Mouse (Mus musculus): ENCODE measurements around the gene Aoc2.

Gene Aoc2

GRCm38 (mm10) chr11:101324763-101325162, at the start of gene Aoc2:
Gene Aoc2, plus strand, starts transcription at chr11:101325063.
- no peak for DNase-seq

GRCm38 (mm10) chr11:101275309-101275708, 49.6 kb upstream of the Aoc2 start:
- DNase-seq = no peak

GRCm38 (mm10) chr11:101276319-101277070, 48.4 kb upstream of the Aoc2 start:
- no peak for DNase-seq

GRCm38 (mm10) chr11:101277381-101278222, 47.3 kb upstream of the Aoc2 start:
- DNase-seq = peak; percentile 46

- DNase-seq = peak; percentile 88
These were observed 46.4 kb upstream of the Aoc2 start, which contains the start of the genes Cntd1 and Coa3 for GRCm38 (mm10) chr11:101278223-101279192. Gene Cntd1, plus strand, starts transcription at chr11:101279012. Gene Coa3, minus strand, starts transcription at chr11:101279114.

- peak; percentile 30 for DNase-seq
These were observed 45.7 kb upstream of the Aoc2 start for GRCm38 (mm10) chr11:101279193-101279569.

- DNase-seq = no peak
These were observed 44.0 kb upstream of the Aoc2 start for GRCm38 (mm10) chr11:101280837-101281236.

GRCm38 (mm10) chr11:101282896-101283295, 42.0 kb upstream of the Aoc2 start:
- no peak for DNase-seq

- DNase-seq = no peak
These were observed 41.1 kb upstream of the Aoc2 start for GRCm38 (mm10) chr11:101283805-101284204.

GRCm38 (mm10) chr11:101287306-101287705, 37.6 kb upstream of the Aoc2 start:
- DNase-seq = peak; percentile 45

GRCm38 (mm10) chr11:101291231-101291630, 33.6 kb upstream of the Aoc2 start:
- no peak for DNase-seq

GRCm38 (mm10) chr11:101295191-101295590, 29.7 kb upstream of the Aoc2 start:
- DNase-seq = no peak

GRCm38 (mm10) chr11:101300881-101301280, 24.0 kb upstream of the Aoc2 start:
- DNase-seq = peak; percentile 75

- no peak for DNase-seq
These were observed 23.4 kb upstream of the Aoc2 start for GRCm38 (mm10) chr11:101301299-101302003.

- DNase-seq = peak; percentile 97
These were observed 22.7 kb upstream of the Aoc2 start, which contains the start of gene Becn1 for GRCm38 (mm10) chr11:101302004-101302798. Gene Becn1, minus strand, starts transcription at chr11:101302286.

- no peak for DNase-seq
These were observed 17.1 kb upstream of the Aoc2 start for GRCm38 (mm10) chr11:101307744-101308143.

GRCm38 (mm10) chr11:101311083-101311482, 13.8 kb upstream of the Aoc2 start:
- DNase-seq = no peak

GRCm38 (mm10) chr11:101312150-101312549, 12.7 kb upstream of the Aoc2 start:
- DNase-seq = no peak

- no peak for DNase-seq
These were observed 10.3 kb upstream of the Aoc2 start for GRCm38 (mm10) chr11:101314567-101314966.

GRCm38 (mm10) chr11:101315082-101315650, 9.7 kb upstream of the Aoc2 start:
- DNase-seq = no peak

Measured in liver (tissue).